Mouse (Mus musculus) limb, embryonic 14.5 days (tissue): ENCODE results near the gene Mmp17. TPM values are rescaled to one million over a fixed set of nuclear protein-coding genes. Genes with fewer than 3 reads are reported as not detected.

Experiments
- ATAC-seq: fragments of 200-750 bp; cut with Nextera tagmentation; 2 replicates; pipeline ENCODE4 v1.8.0; 2017; ENCODE audit warnings: low read depth, moderate number of reproducible peaks, moderate TSS enrichment; ENCODE audit not compliant: low FRiP score
- DNase-seq: peaks from one replicate; pipeline ENCODE4 v3.0.0-alpha.2; 2015; ENCODE audit warnings: low spot score
- H3K27ac ChIP-seq: fragments of 300-500 bp; sonication (generic); replicated peaks from 2 replicates; pipeline ENCODE4 v1.5.1; 2014; ENCODE audit warnings: low read depth, mild to moderate bottlenecking, low read length, moderate library complexity, mixed read lengths
- H3K27me3 ChIP-seq: fragments of 300-500 bp; sonication (generic); 2 replicates; pipeline ENCODE4 v1.6.1; 2014; ENCODE audit warnings: low read length, mixed read lengths; ENCODE audit not compliant: control insufficient read depth, insufficient read depth
- H3K36me3 ChIP-seq: fragments of 300-500 bp; sonication (generic); 2 replicates; pipeline ENCODE4 v1.6.1; 2014; ENCODE audit warnings: mild to moderate bottlenecking, low read length, moderate library complexity, mixed read lengths; ENCODE audit not compliant: control insufficient read depth, insufficient read depth
- H3K4me1 ChIP-seq: fragments of 300-500 bp; sonication (generic); 2 replicates; pipeline ENCODE4 v1.6.1; 2014; ENCODE audit warnings: antibody characterized with exemption, low read length, mixed read lengths; ENCODE audit not compliant: control insufficient read depth, insufficient read depth
- H3K4me2 ChIP-seq: fragments of 300-500 bp; sonication (generic); replicated peaks from 2 replicates; pipeline ENCODE4 v1.6.1; 2014; ENCODE audit warnings: low read depth, mild to moderate bottlenecking, low read length, moderate library complexity; ENCODE audit not compliant: severe bottlenecking
- H3K4me3 ChIP-seq: fragments of 300-500 bp; sonication (generic); replicated peaks from 2 replicates; pipeline ENCODE4 v1.5.1; 2014; ENCODE audit warnings: low read length
- H3K9ac ChIP-seq: fragments of 300-500 bp; sonication (generic); 2 replicates; pipeline ENCODE4 v1.6.1; 2014; ENCODE audit warnings: mild to moderate bottlenecking, low read depth, low read length, moderate library complexity; ENCODE audit not compliant: severe bottlenecking
- H3K9me3 ChIP-seq: fragments of 300-500 bp; sonication (generic); 2 replicates; pipeline ENCODE4 v1.6.1; 2016; ENCODE audit warnings: low read length; ENCODE audit not compliant: control insufficient read depth
- POLR2A ChIP-seq: fragments of 200-500 bp; IDR thresholded peaks from 2 replicates; pipeline ENCODE4 v1.8.0; 2012; ENCODE audit warnings: inconsistent platforms, mild to moderate bottlenecking, moderate library complexity, borderline replicate concordance; ENCODE audit not compliant: insufficient read depth, insufficient read length; ENCODE audit errors: extremely low read depth
- WGBS: fragments of 180-500 bp; shearing (Covaris S2); extraction: QIAGEN DNeasy Blood & Tissue Kit; methylation state at CpG from one replicate; pipeline ENCODE4 v1.1.7; 2014; 5-methylcytosine and 5-hydroxymethylcytosine counted together
- polyA plus RNA-seq, 2 experiments: library from polyadenylated mRNA; depleted of rRNA in 1 of 2; stranded (reverse) in 1 of 2; unstranded in 1 of 2; fragments of >200 nt; fragmentation: Nextera tagmentation in 1 of 2; extraction: Ambion mirVana in 1 of 2; gene quantifications; 2 replicates each; pipeline versions ENCODE4 v1.2.1 to v1.2.3; 2012 to 2014

The Mmp17 gene
- polyA plus RNA-seq, 2 experiments, result 1.5 to 2.4 TPM

- peak overlapping the region; percentile 69 for H3K4me3 ChIP-seq
- peaks cover 32% of the 10 kb centered on the region for H3K27me3 ChIP-seq
- ATAC-seq (no peak), DNase-seq (no peak)
- H3K27ac ChIP-seq, result no peak overlapping the region
- H3K4me2 ChIP-seq, result peak overlapping the region; percentile 100
- WGBS, result 49% methylated on average over 13 of the region's 13 CpGs
- no peaks in the 10 kb centered on the region for H3K9me3 ChIP-seq
- H3K9ac ChIP-seq, result peak overlapping the region; percentile 52
- no peaks in the 10 kb centered on the region for H3K36me3 ChIP-seq
- H3K4me1 ChIP-seq, result peaks cover 10% of the 10 kb centered on the region
- no peak for TF ChIP-seq POLR2A
Observed at GRCm38 (mm10) chr5:129586471-129586870, 2.5 kb downstream of the Mmp17 start.

GRCm38 (mm10) chr5:129590915-129591314 lies 6.9 kb downstream of the Mmp17 start:
- H3K9ac ChIP-seq, result no peak overlapping the region

GRCm38 (mm10) chr5:129594116-129595114 lies 10.4 kb downstream of the Mmp17 start:
- H3K4me1 ChIP-seq, result no peaks in the 10 kb centered on the region
- H3K27me3 ChIP-seq, result no peaks in the 10 kb centered on the region
- DNase-seq (peak; percentile 82), ATAC-seq (peak; percentile 48; the same call in 1 of the 2 replicates)
- no peak for TF ChIP-seq POLR2A
- H3K36me3 ChIP-seq, result no peaks in the 10 kb centered on the region
- no peak overlapping the region for H3K4me3 ChIP-seq
- no peak overlapping the region for H3K9ac ChIP-seq
- H3K27ac ChIP-seq, result no peak overlapping the region
- H3K4me2 ChIP-seq, result no peak overlapping the region
- WGBS, result 33% methylated on average over 19 of the region's 19 CpGs
- H3K9me3 ChIP-seq, result no peaks in the 10 kb centered on the region

More at GRCm38 (mm10) chr5:129590915-129591314, 6.9 kb downstream of the Mmp17 start:
- no peak overlapping the region for H3K27ac ChIP-seq
- H3K27me3 ChIP-seq, result peaks cover 1% of the 10 kb centered on the region; the same call in 1 of the 2 replicates
- DNase-seq, result no peak
- no peaks in the 10 kb centered on the region for H3K36me3 ChIP-seq
- H3K4me3 ChIP-seq, result no peak overlapping the region
- H3K9me3 ChIP-seq, result no peaks in the 10 kb centered on the region
- no peak for ATAC-seq
- H3K4me2 ChIP-seq, result no peak overlapping the region
- 8% methylated on average over 10 of the region's 11 CpGs for WGBS
- H3K4me1 ChIP-seq, result peaks cover 1% of the 10 kb centered on the region
- TF ChIP-seq POLR2A, result no peak

- WGBS, result 29% methylated on average over 16 of the region's 16 CpGs
- no peak for TF ChIP-seq POLR2A
- no peak for DNase-seq
Observed at GRCm38 (mm10) chr5:129602071-129602487, 18.1 kb downstream of the Mmp17 start.

DNA sequence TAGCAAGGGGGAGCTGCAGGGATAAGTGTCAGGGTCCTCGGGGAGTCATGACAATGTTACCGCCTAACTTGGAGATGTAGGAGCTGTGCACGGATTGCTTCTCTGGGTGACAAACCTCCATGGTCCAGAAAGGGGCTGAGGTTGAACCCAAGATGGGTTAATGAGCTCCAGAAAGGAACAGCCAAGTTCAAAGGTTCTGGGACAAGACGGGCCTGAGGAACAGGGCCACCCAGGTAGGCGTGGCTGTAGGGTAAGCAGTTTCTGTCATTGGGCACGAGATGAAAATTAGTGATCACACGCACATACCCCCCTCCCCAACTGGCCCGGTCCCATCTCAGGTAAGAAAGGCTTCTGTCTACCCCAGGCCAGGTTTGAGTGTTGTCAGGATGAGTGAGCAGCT lies 23.5 kb downstream of the Mmp17 start:
- no peak for DNase-seq
- no peaks in the 10 kb centered on the region for H3K4me1 ChIP-seq
- TF ChIP-seq POLR2A, result no peak
- no peak overlapping the region for H3K27ac ChIP-seq
- H3K9ac ChIP-seq, result no peak overlapping the region
- H3K36me3 ChIP-seq, result no peaks in the 10 kb centered on the region
- H3K4me2 ChIP-seq, result no peak overlapping the region
- no peaks in the 10 kb centered on the region for H3K9me3 ChIP-seq
- ATAC-seq, result no peak
- H3K4me3 ChIP-seq, result no peak overlapping the region
- 75% methylated on average over 8 of the region's 8 CpGs for WGBS
- H3K27me3 ChIP-seq, result no peaks in the 10 kb centered on the region

More at GRCm38 (mm10) chr5:129602071-129602487, 18.1 kb downstream of the Mmp17 start:
- Histone ChIP-seq H3K4me3 (no peak overlapping the region), H3K27ac (no peak overlapping the region), H3K36me3 (no peaks in the 10 kb centered on the region), H3K9me3 (no peaks in the 10 kb centered on the region), H3K4me1 (no peaks in the 10 kb centered on the region), H3K4me2 (no peak overlapping the region), H3K9ac (no peak overlapping the region), H3K27me3 (no peaks in the 10 kb centered on the region)
- ATAC-seq, result no peak
